Mouse (Mus musculus) bone marrow, adult 2 months (tissue): Measurements from ENCODE around the gene Olfr1148. TPM values are rescaled to one million over a fixed set of nuclear protein-coding genes. Genes with fewer than 3 reads are reported as not detected.

Experiments
- H3K27ac ChIP-seq: fragments of 200-500 bp; 2 replicates; pipeline ENCODE4 v1.5.1; 2012; ENCODE audit warnings: low read depth, mild to moderate bottlenecking, control low read depth, inconsistent platforms, low read length; ENCODE audit not compliant: control insufficient read depth, poor library complexity, insufficient read depth
- H3K4me1 ChIP-seq: fragments of 200-500 bp; 2 replicates; pipeline ENCODE4 v1.6.1; 2011; ENCODE audit warnings: low read length; ENCODE audit not compliant: control insufficient read depth, insufficient read depth
- H3K4me3 ChIP-seq: fragments of 200-500 bp; replicated peaks from 2 replicates; pipeline ENCODE3; 2011; ENCODE audit warnings: mild to moderate bottlenecking, low read depth, low read length, control low read depth; ENCODE audit not compliant: control insufficient read depth
- CTCF ChIP-seq: fragments of 200-500 bp; IDR thresholded peaks from 2 replicates; pipeline ENCODE4 v1.5.1; 2011; ENCODE audit warnings: low read length, control low read depth; ENCODE audit not compliant: control insufficient read depth, insufficient read depth
- POLR2A ChIP-seq: fragments of 200-500 bp; IDR thresholded peaks from 2 replicates; pipeline ENCODE4 v1.6.1; 2011; ENCODE audit warnings: low read depth, mild to moderate bottlenecking, control low read depth, low read length, borderline replicate concordance; ENCODE audit not compliant: control insufficient read depth
- WGBS: fragments of 180-500 bp; shearing (Covaris S2); methylation state at CpG from one replicate; pipeline ENCODE4 v1.1.7; 2018; 5-methylcytosine and 5-hydroxymethylcytosine counted together
- polyA plus RNA-seq: library from polyadenylated mRNA; stranded (reverse); fragments of >200 nt; gene quantifications from 2 replicates; pipeline ENCODE4 v1.2.4, GENCODE M21; 2011; ENCODE audit warnings: low replicate concordance; ENCODE audit not compliant: missing spikeins, insufficient read depth, insufficient read length

Olfr1148 gene
- not detected in 2 replicates for polyA plus RNA-seq

DNA sequence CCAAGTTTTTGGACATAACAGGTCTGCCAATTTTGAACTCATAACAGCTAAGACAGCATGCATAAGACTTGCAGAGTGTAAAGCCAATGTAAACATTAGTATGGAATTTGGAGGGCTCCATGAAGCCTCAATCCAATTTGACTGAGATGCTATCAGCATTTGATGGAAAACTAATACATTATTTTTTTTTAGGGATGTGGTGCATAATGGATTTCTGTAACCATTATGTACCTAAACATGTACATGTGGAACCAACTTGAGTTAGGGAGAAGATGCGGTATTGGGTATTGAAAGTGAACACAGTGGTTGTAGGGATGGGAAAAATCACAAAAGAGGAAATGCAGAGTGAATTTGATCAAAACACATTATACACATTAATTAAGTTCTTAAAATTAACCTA, at the start of gene Olfr1148:
Gene Olfr1148 (plus strand): TSS at position 301 of the 400 bp plus-strand sequence.
- H3K4me3 ChIP-seq = no peak within 1 kb of the TSS
- WGBS = 70% methylated on average over 1 of the region's 1 CpGs
- TF ChIP-seq POLR2A = no peak
- no peak for TF ChIP-seq CTCF
- no peaks in the 10 kb centered on the region for H3K4me1 ChIP-seq
- no peak within 1 kb of the TSS for H3K27ac ChIP-seq

DNA sequence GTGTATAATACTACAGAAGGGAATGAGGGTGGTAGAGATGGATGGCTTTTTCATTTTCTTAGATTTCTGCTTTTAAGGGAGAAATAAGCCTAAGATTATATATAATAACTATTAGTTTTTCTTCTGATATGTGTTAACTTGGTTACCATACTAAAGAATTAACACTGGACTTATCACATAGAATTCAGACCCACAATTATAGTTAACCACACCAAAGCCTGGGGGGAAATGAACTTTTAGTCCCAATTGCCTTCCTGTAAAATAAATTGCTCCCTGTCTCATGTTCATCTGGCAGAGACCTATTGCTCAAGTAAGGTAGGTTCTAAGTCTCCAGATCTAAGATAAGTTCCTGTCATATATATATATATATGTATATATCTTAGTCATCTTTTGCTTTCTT, 30.0 kb upstream of the Olfr1148 start, which contains the start of gene Olfr1143:
Gene Olfr1143 (plus strand): TSS at position 301 of the 400 bp plus-strand sequence.
- no peaks in the 10 kb centered on the region for H3K4me1 ChIP-seq
- no peak within 1 kb of the TSS for H3K4me3 ChIP-seq
- TF ChIP-seq POLR2A = no peak
- TF ChIP-seq CTCF = no peak
- no peak within 1 kb of the TSS for H3K27ac ChIP-seq

DNA sequence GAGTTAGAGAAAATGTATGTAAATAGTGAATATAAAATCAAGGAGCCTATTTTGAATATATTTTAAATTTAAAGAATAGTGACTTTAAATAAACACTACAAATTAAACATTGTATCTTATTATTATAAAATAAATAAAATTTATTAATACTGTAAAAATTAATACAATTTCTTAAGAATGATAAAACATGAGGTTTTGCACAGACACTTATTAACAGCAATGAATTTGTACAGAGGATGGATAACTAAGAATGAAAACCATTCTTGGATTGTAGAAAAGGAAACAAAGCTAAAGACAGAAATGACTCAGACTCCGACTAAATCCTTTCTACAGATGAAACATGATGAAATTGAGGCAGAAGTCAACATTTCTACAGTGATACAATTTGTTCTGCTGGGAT, 20.8 kb upstream of the Olfr1148 start, which contains the start of gene Olfr1145:
Gene Olfr1145 (plus strand): TSS at position 301 of the 400 bp plus-strand sequence.
- H3K27ac ChIP-seq = no peak within 1 kb of the TSS
- no peaks in the 10 kb centered on the region for H3K4me1 ChIP-seq
- no peak within 1 kb of the TSS for H3K4me3 ChIP-seq
- TF ChIP-seq CTCF = no peak
- TF ChIP-seq POLR2A = no peak
- WGBS = 57% methylated on average over 1 of the region's 1 CpGs

DNA sequence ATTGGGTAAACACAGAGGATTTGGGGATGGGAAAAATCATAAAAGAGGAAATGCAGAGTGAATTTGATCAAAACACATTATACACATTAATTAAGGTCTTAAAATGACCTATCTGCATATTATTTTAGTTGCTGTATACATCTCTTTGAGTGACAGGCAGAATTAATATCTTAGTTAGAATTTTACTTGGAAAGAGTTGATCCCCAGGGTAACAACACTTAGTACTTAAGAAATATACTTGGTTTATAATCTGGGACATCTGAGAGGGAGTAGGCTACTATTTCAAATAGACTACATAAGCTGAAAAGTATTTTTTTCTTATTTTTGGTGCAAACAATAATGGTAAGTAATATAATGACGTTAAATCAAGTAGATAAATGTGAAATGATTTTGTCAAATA, 13.4 kb downstream of the Olfr1148 start, which contains the start of gene Olfr1150-ps1:
Gene Olfr1150-ps1 (plus strand): TSS at position 301 of the 400 bp plus-strand sequence.
- H3K4me1 ChIP-seq = no peaks in the 10 kb centered on the region
- no peak within 1 kb of the TSS for H3K4me3 ChIP-seq
- no peak within 1 kb of the TSS for H3K27ac ChIP-seq
- WGBS = 71% methylated on average over 1 of the region's 1 CpGs
- TF ChIP-seq CTCF (no peak), POLR2A (no peak)

DNA sequence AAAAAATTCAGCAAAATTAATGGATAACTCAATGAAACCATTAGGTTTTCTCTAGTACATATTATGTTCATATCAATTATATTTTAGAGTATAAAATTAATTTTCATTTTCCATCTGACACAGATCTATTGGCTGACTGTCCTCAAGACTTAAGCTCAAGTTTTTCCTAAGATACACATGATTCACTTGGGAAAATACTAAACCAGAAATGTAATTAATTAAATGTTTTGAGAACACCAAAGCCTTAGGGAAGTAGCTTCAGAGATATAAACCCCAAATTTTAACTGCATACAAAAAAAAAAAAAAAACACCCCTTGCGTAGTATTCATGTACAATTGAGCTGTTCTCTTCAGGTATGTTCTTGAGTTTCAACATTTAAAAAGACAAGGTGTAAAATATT, 25.2 kb downstream of the Olfr1148 start, which contains the start of gene Olfr1151:
Gene Olfr1151 (plus strand): TSS at position 301 of the 400 bp plus-strand sequence.
- TF ChIP-seq POLR2A (no peak), CTCF (no peak)
- no peak within 1 kb of the TSS for H3K27ac ChIP-seq
- no peaks in the 10 kb centered on the region for H3K4me1 ChIP-seq
- no peak within 1 kb of the TSS for H3K4me3 ChIP-seq
- WGBS = 71% methylated on average over 1 of the region's 1 CpGs

DNA sequence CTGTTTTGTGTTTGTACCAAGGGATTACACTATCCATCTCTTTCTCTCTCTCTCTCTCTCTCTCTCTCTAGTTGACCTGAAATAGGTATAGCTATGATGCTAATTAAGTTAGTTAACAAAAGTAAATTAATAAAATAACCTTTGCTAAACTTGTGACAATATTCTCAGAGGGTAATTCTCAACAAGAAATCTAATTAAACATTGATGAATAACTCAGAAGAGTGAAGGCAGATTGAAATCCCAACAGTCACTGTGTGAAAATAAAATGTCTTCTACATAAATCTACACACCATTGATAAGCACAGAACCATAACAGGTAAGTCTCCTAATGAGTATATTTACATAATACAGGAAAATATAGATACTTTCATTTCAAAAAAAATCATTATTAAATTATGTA, 35.9 kb downstream of the Olfr1148 start, which contains the start of gene Olfr1152:
Gene Olfr1152 (plus strand): TSS at position 301 of the 400 bp plus-strand sequence.
- no peak within 1 kb of the TSS for H3K27ac ChIP-seq
- no peak within 1 kb of the TSS for H3K4me3 ChIP-seq
- no peaks in the 10 kb centered on the region for H3K4me1 ChIP-seq
- TF ChIP-seq CTCF = no peak

Other genes starting within 250 kb of the Olfr1148 start
- gene Olfr1130, start 224.3 kb upstream of the Olfr1148 start, polyA plus RNA-seq = not detected in 2 replicates
- gene Olfr1131, start 203.4 kb upstream of the Olfr1148 start, polyA plus RNA-seq = not detected in 2 replicates
- not detected in 2 replicates for gene Olfr1132, start 193.0 kb upstream of the Olfr1148 start, polyA plus RNA-seq
- gene Olfr1133, start 183.2 kb upstream of the Olfr1148 start, polyA plus RNA-seq = not detected in 2 replicates
- gene Olfr1134, start 172.1 kb upstream of the Olfr1148 start, polyA plus RNA-seq = not detected in 2 replicates
- not detected in 2 replicates for gene Olfr1135, start 156.9 kb upstream of the Olfr1148 start, polyA plus RNA-seq
- gene Olfr1136, start 136.6 kb upstream of the Olfr1148 start, polyA plus RNA-seq = not detected in 2 replicates
- gene Olfr1137, start 117.4 kb upstream of the Olfr1148 start, polyA plus RNA-seq = not detected in 2 replicates
- gene Olfr1138, start 90.6 kb upstream of the Olfr1148 start, polyA plus RNA-seq = not detected in 2 replicates
- gene Olfr1140, start 86.8 kb upstream of the Olfr1148 start, polyA plus RNA-seq = not detected in 2 replicates
- not detected in 2 replicates for gene Olfr1141, start 76.5 kb upstream of the Olfr1148 start, polyA plus RNA-seq
- not detected in 2 replicates for gene Olfr152, start 51.0 kb upstream of the Olfr1148 start, polyA plus RNA-seq
- gene Olfr1143, start 29.9 kb upstream of the Olfr1148 start, polyA plus RNA-seq = not detected in 2 replicates
- gene Olfr1145, start 20.7 kb upstream of the Olfr1148 start, polyA plus RNA-seq = not detected in 2 replicates
- gene Olfr1150-ps1, start 13.5 kb downstream of the Olfr1148 start, polyA plus RNA-seq = not detected in 2 replicates
- gene Olfr1151, start 25.3 kb downstream of the Olfr1148 start, polyA plus RNA-seq = not detected in 2 replicates
- gene Olfr1152, start 36.0 kb downstream of the Olfr1148 start, polyA plus RNA-seq = 0.54 and 1.6 TPM in 2 replicates
- gene Olfr1153, start 64.4 kb downstream of the Olfr1148 start, polyA plus RNA-seq = not detected in 2 replicates
- gene Olfr1154, start 74.6 kb downstream of the Olfr1148 start, polyA plus RNA-seq = not detected in 2 replicates
- gene Olfr1155, start 114.6 kb downstream of the Olfr1148 start, polyA plus RNA-seq = not detected in 2 replicates
- gene Olfr1156, start 122.6 kb downstream of the Olfr1148 start, polyA plus RNA-seq = not detected in 2 replicates
- not detected in 2 replicates for gene Olfr1157, start 137.8 kb downstream of the Olfr1148 start, polyA plus RNA-seq
- gene Olfr74, start 144.1 kb downstream of the Olfr1148 start, polyA plus RNA-seq = not detected in 2 replicates
- gene Olfr1158, start 159.6 kb downstream of the Olfr1148 start, polyA plus RNA-seq = not detected in 2 replicates
- not detected in 2 replicates for gene Olfr1160, start 177.7 kb downstream of the Olfr1148 start, polyA plus RNA-seq
- not detected in 2 replicates for gene Olfr1161, start 192.2 kb downstream of the Olfr1148 start, polyA plus RNA-seq
- not detected in 2 replicates for gene Olfr73, start 207.2 kb downstream of the Olfr1148 start, polyA plus RNA-seq
- 0.34 and 0.92 TPM in 2 replicates for gene Olfr1162, start 220.6 kb downstream of the Olfr1148 start, polyA plus RNA-seq
- not detected in 2 replicates for gene Olfr1163, start 241.3 kb downstream of the Olfr1148 start, polyA plus RNA-seq